Mouse (Mus musculus) limb, embryonic 13.5 days (tissue): ENCODE results near the gene BC100530. TPM values are rescaled to one million over a fixed set of nuclear protein-coding genes. Genes with fewer than 3 reads are reported as not detected.
"Not testable (repeated sequence)": the region's sequence is repeated elsewhere in the genome, so short reads cannot be mapped to it uniquely, and the experiment has no call there.

Source experiments
- ATAC-seq: fragments of 200-750 bp; cut with Nextera tagmentation; 2 replicates; pipeline ENCODE4 v1.8.0; 2017; ENCODE audit warnings: low read depth, moderate number of reproducible peaks, moderate TSS enrichment; ENCODE audit not compliant: low FRiP score
- H3K27ac ChIP-seq: fragments of 300-500 bp; sonication (generic); 2 replicates; pipeline ENCODE4 v1.5.1; 2015; ENCODE audit warnings: inconsistent platforms, mild to moderate bottlenecking, moderate library complexity
- H3K27me3 ChIP-seq: fragments of 300-500 bp; sonication (generic); 2 replicates; pipeline ENCODE4 v1.6.1; 2015; ENCODE audit warnings: mild to moderate bottlenecking, inconsistent platforms
- H3K36me3 ChIP-seq: fragments of 300-500 bp; sonication (generic); 2 replicates; pipeline ENCODE4 v1.6.1; 2015; ENCODE audit warnings: inconsistent platforms, mild to moderate bottlenecking, moderate library complexity
- H3K4me1 ChIP-seq: fragments of 300-500 bp; sonication (generic); 2 replicates; pipeline ENCODE4 v1.6.1; 2015; ENCODE audit warnings: inconsistent platforms
- H3K4me2 ChIP-seq: fragments of 300-500 bp; sonication (generic); replicated peaks from 2 replicates; pipeline ENCODE4 v1.6.1; 2015; ENCODE audit warnings: inconsistent platforms, mild to moderate bottlenecking, moderate library complexity
- H3K4me3 ChIP-seq: fragments of 300-500 bp; sonication (generic); 2 replicates; pipeline ENCODE4 v1.5.1; 2015; ENCODE audit warnings: moderate library complexity, mild to moderate bottlenecking, inconsistent platforms
- H3K9ac ChIP-seq: fragments of 300-500 bp; sonication (generic); 2 replicates; pipeline ENCODE4 v1.6.1; 2015; ENCODE audit warnings: mild to moderate bottlenecking, inconsistent platforms
- H3K9me3 ChIP-seq: fragments of 300-500 bp; sonication (generic); 2 replicates; pipeline ENCODE4 v1.6.1; 2016; ENCODE audit warnings: inconsistent platforms
- WGBS: fragments of 180-500 bp; shearing (Covaris S2); methylation state at CpG from one replicate; pipeline ENCODE4 v1.1.7; 2015; 5-methylcytosine and 5-hydroxymethylcytosine counted together
- polyA plus RNA-seq: library from polyadenylated mRNA; unstranded; fragments of >200 nt; fragmentation: Nextera tagmentation; extraction: Ambion mirVana; gene quantifications from 2 replicates; pipeline ENCODE4 v1.2.1, GENCODE M21; 2015

Gene BC100530
- 3.5 and 3.9 TPM in 2 replicates for polyA plus RNA-seq

GRCm38 (mm10) chr16:36367648-36368047, at the start of gene BC100530:
Gene BC100530 (minus strand): TSS chr16:36367748.
- not testable (repeated sequence) for H3K4me1 ChIP-seq, H3K9ac ChIP-seq, H3K27ac ChIP-seq, H3K27me3 ChIP-seq, H3K36me3 ChIP-seq, H3K4me2 ChIP-seq, H3K4me3 ChIP-seq, ATAC-seq, H3K9me3 ChIP-seq
- 69% methylated on average over 3 of the region's 3 CpGs for WGBS

- no peaks in the 10 kb centered on the region for H3K4me1 ChIP-seq
- no peak for ATAC-seq
Measured at GRCm38 (mm10) chr16:36408357-36408756, 40.8 kb upstream of the BC100530 start, which contains the start of gene Stfa2. Gene Stfa2 (minus strand): TSS chr16:36408457.

GRCm38 (mm10) chr16:36389060-36389459, 21.5 kb upstream of the BC100530 start:
- H3K9me3 ChIP-seq: no peaks in the 10 kb centered on the region
- H3K4me2 ChIP-seq: no peak overlapping the region
- WGBS: 8% methylated on average over 4 of the region's 4 CpGs
- H3K4me3 ChIP-seq: no peak overlapping the region
- no peak for ATAC-seq
- H3K27ac ChIP-seq: no peak overlapping the region
- H3K4me1 ChIP-seq: no peaks in the 10 kb centered on the region
- no peaks in the 10 kb centered on the region for H3K36me3 ChIP-seq
- no peak overlapping the region for H3K9ac ChIP-seq
- H3K27me3 ChIP-seq: no peaks in the 10 kb centered on the region

More at GRCm38 (mm10) chr16:36408357-36408756, 40.8 kb upstream of the BC100530 start, which contains the start of gene Stfa2:
- Histone ChIP-seq H3K27me3 (no peaks in the 10 kb centered on the region), H3K4me3 (no peak within 1 kb of the TSS), H3K27ac (no peak within 1 kb of the TSS), H3K36me3 (no peaks in the 10 kb centered on the region), H3K9me3 (no peaks in the 10 kb centered on the region), H3K9ac (no peak within 1 kb of the TSS), H3K4me2 (no peak within 1 kb of the TSS)

- Histone ChIP-seq H3K27me3 (no peaks in the 10 kb centered on the region), H3K4me1 (no peaks in the 10 kb centered on the region), H3K9ac (no peak overlapping the region), H3K4me2 (no peak overlapping the region), H3K9me3 (no peaks in the 10 kb centered on the region), H3K36me3 (no peaks in the 10 kb centered on the region), H3K27ac (no peak overlapping the region), H3K4me3 (no peak overlapping the region)
- no peak for ATAC-seq
- 46% methylated on average over 2 of the region's 2 CpGs for WGBS
Measured at GRCm38 (mm10) chr16:36337171-36337570, 30.4 kb downstream of the BC100530 start.

GRCm38 (mm10) chr16:36334232-36334631, 33.3 kb downstream of the BC100530 start, which contains the start of gene BC117090:
Gene BC117090 (minus strand): TSS chr16:36334332.
- 71% methylated on average over 3 of the region's 3 CpGs for WGBS
- H3K27ac ChIP-seq: no peak within 1 kb of the TSS
- H3K9me3 ChIP-seq: no peaks in the 10 kb centered on the region
- H3K4me2 ChIP-seq: no peak within 1 kb of the TSS
- no peak within 1 kb of the TSS for H3K4me3 ChIP-seq
- H3K36me3 ChIP-seq: no peaks in the 10 kb centered on the region
- no peak within 1 kb of the TSS for H3K9ac ChIP-seq
- H3K4me1 ChIP-seq: no peaks in the 10 kb centered on the region
- ATAC-seq: no peak
- no peaks in the 10 kb centered on the region for H3K27me3 ChIP-seq

GRCm38 (mm10) chr16:36319286-36319685, 48.3 kb downstream of the BC100530 start:
- Histone ChIP-seq H3K9me3 (no peaks in the 10 kb centered on the region), H3K4me3 (no peak overlapping the region), H3K4me1 (no peaks in the 10 kb centered on the region), H3K36me3 (no peaks in the 10 kb centered on the region), H3K4me2 (no peak overlapping the region), H3K9ac (no peak overlapping the region), H3K27ac (no peak overlapping the region), H3K27me3 (no peaks in the 10 kb centered on the region)
- no peak for ATAC-seq

GRCm38 (mm10) chr16:36316111-36316510, 51.4 kb downstream of the BC100530 start:
- not testable (repeated sequence) for H3K27me3 ChIP-seq, H3K9me3 ChIP-seq, H3K4me2 ChIP-seq, H3K27ac ChIP-seq, ATAC-seq, H3K9ac ChIP-seq, H3K4me1 ChIP-seq, H3K36me3 ChIP-seq, H3K4me3 ChIP-seq
- WGBS: 87% methylated on average over 6 of the region's 6 CpGs

Other genes starting within 250 kb of the BC100530 start
- 0.41 and 0.54 TPM in 2 replicates for gene Csta1, start 236.5 kb downstream of the BC100530 start, polyA plus RNA-seq
- not detected in 2 replicates for gene Stfa2l1, start 210.9 kb downstream of the BC100530 start, polyA plus RNA-seq
- gene Gm5483, start 183.5 kb downstream of the BC100530 start, polyA plus RNA-seq: 0.81 TPM in 1 of 2 replicates, not detected in the other
- gene Gm5416, start 157.3 kb downstream of the BC100530 start, polyA plus RNA-seq: not detected in 2 replicates
- gene 2010005H15Rik, start 146.3 kb downstream of the BC100530 start, polyA plus RNA-seq: 0.90 TPM in 1 of 2 replicates, not detected in the other
- gene Stfa1, start 90.8 kb downstream of the BC100530 start, polyA plus RNA-seq: 2.3 and 2.5 TPM in 2 replicates
- not detected in 2 replicates for gene BC117090, start 33.4 kb downstream of the BC100530 start, polyA plus RNA-seq
- gene Stfa2, start 40.7 kb upstream of the BC100530 start, polyA plus RNA-seq: not detected in 2 replicates
- 0.83 and 1.1 TPM in 2 replicates for gene Stfa3, start 87.6 kb upstream of the BC100530 start, polyA plus RNA-seq
- gene Casr, start 194.4 kb upstream of the BC100530 start, polyA plus RNA-seq: 0.17 and 0.20 TPM in 2 replicates